Mouse (Mus musculus) midbrain, embryonic 11.5 days (tissue): ENCODE measurements at regions not wholly inside any gene's neighbourhood (a gene's known extent, or its start where the extent isn't known, plus 50 kb on each side); places are given as distances from the start of the nearest gene placed in this dataset.

Experiments used
- ATAC-seq: fragments of 200-750 bp; cut with Nextera tagmentation; 2 replicates; pipeline ENCODE4 v1.8.0; 2017; ENCODE audit warnings: moderate TSS enrichment, moderate library complexity; ENCODE audit not compliant: low FRiP score
- DNase-seq: peaks from one replicate; pipeline ENCODE4 v3.0.0; 2015; ENCODE audit warnings: low spot score; ENCODE audit errors: missing footprints
- H3K27ac ChIP-seq: fragments of 300-500 bp; sonication (generic); 2 replicates; pipeline ENCODE4 v1.5.1; 2014; ENCODE audit warnings: low read depth, low read length
- H3K27me3 ChIP-seq: fragments of 300-500 bp; sonication (generic); 2 replicates; pipeline ENCODE4 v1.6.1; 2014; ENCODE audit warnings: mild to moderate bottlenecking, low read length, moderate library complexity, mixed read lengths; ENCODE audit not compliant: control insufficient read depth, insufficient read depth
- H3K36me3 ChIP-seq: fragments of 300-500 bp; sonication (generic); 2 replicates; pipeline ENCODE4 v1.6.1; 2014; ENCODE audit warnings: mild to moderate bottlenecking, low read length, moderate library complexity, mixed read lengths; ENCODE audit not compliant: control insufficient read depth, insufficient read depth
- H3K4me1 ChIP-seq: fragments of 300-500 bp; sonication (generic); 2 replicates; pipeline ENCODE4 v1.6.1; 2014; ENCODE audit warnings: low read length; ENCODE audit not compliant: control insufficient read depth, insufficient read depth
- H3K4me2 ChIP-seq: fragments of 300-500 bp; sonication (generic); 2 replicates; pipeline ENCODE4 v1.6.1; 2014; ENCODE audit warnings: mild to moderate bottlenecking, moderate library complexity
- H3K4me3 ChIP-seq: fragments of 300-500 bp; sonication (generic); 2 replicates; pipeline ENCODE4 v1.5.1; 2014; ENCODE audit warnings: low read depth, low read length
- H3K9ac ChIP-seq: fragments of 300-500 bp; sonication (generic); 2 replicates; pipeline ENCODE4 v1.6.1; 2014; ENCODE audit warnings: low read length
- H3K9me3 ChIP-seq: fragments of 300-500 bp; sonication (generic); 2 replicates; pipeline ENCODE4 v1.6.1; 2016; ENCODE audit warnings: low read length; ENCODE audit not compliant: control insufficient read depth
- WGBS: fragments of 180-500 bp; shearing (Covaris S2); extraction: QIAGEN DNeasy Blood & Tissue Kit; methylation state at CpG from one replicate; pipeline ENCODE4 v1.1.7; 2014; 5-methylcytosine and 5-hydroxymethylcytosine counted together

GRCm38 (mm10) chr2:115070123-115070522, 415.4 kb upstream of the Dph6 start:
- ATAC-seq (no peak), DNase-seq (no peak)
- Histone ChIP-seq H3K9ac (no peak overlapping the region), H3K36me3 (no peaks in the 10 kb centered on the region), H3K27me3 (no peaks in the 10 kb centered on the region), H3K27ac (no peak overlapping the region), H3K4me1 (no peaks in the 10 kb centered on the region), H3K4me2 (no peak overlapping the region), H3K9me3 (no peaks in the 10 kb centered on the region), H3K4me3 (no peak overlapping the region)
- 67% methylated on average over 6 of the region's 6 CpGs for WGBS

GRCm38 (mm10) chr2:115070666-115071065, 415.9 kb upstream of the Dph6 start:
- Histone ChIP-seq H3K27me3 (no peaks in the 10 kb centered on the region), H3K36me3 (no peaks in the 10 kb centered on the region), H3K9me3 (no peaks in the 10 kb centered on the region), H3K4me3 (no peak overlapping the region), H3K9ac (no peak overlapping the region), H3K4me1 (no peaks in the 10 kb centered on the region), H3K27ac (no peak overlapping the region), H3K4me2 (no peak overlapping the region)
- DNase-seq (peak; percentile 41), ATAC-seq (no peak)
- 79% methylated on average over 3 of the region's 3 CpGs for WGBS

GRCm38 (mm10) chr2:115081563-115082291, 427.0 kb upstream of the Dph6 start:
- H3K27ac ChIP-seq, result no peak overlapping the region
- H3K4me1 ChIP-seq, result no peaks in the 10 kb centered on the region
- ATAC-seq, result no peak
- H3K36me3 ChIP-seq, result no peaks in the 10 kb centered on the region
- no peak overlapping the region for H3K4me3 ChIP-seq
- no peak overlapping the region for H3K9ac ChIP-seq
- H3K27me3 ChIP-seq, result no peaks in the 10 kb centered on the region
- no peaks in the 10 kb centered on the region for H3K9me3 ChIP-seq
- peak; percentile 47 for DNase-seq
- H3K4me2 ChIP-seq, result no peak overlapping the region
- 84% methylated on average over 11 of the region's 11 CpGs for WGBS

GRCm38 (mm10) chr2:115082292-115082809, 427.6 kb upstream of the Dph6 start:
- H3K27ac ChIP-seq, result no peak overlapping the region
- H3K4me3 ChIP-seq, result no peak overlapping the region
- ATAC-seq (no peak), DNase-seq (peak; percentile 41)
- H3K4me2 ChIP-seq, result no peak overlapping the region
- no peaks in the 10 kb centered on the region for H3K27me3 ChIP-seq
- H3K9me3 ChIP-seq, result no peaks in the 10 kb centered on the region
- WGBS, result 86% methylated on average over 6 of the region's 6 CpGs
- H3K9ac ChIP-seq, result no peak overlapping the region
- no peaks in the 10 kb centered on the region for H3K4me1 ChIP-seq
- no peaks in the 10 kb centered on the region for H3K36me3 ChIP-seq

GRCm38 (mm10) chr2:115088421-115089120, 433.8 kb upstream of the Dph6 start:
- H3K4me1 ChIP-seq, result no peaks in the 10 kb centered on the region
- ATAC-seq (no peak), DNase-seq (peak; percentile 73)
- 62% methylated on average over 4 of the region's 4 CpGs for WGBS
- H3K9ac ChIP-seq, result no peak overlapping the region
- H3K36me3 ChIP-seq, result no peaks in the 10 kb centered on the region
- H3K4me3 ChIP-seq, result no peak overlapping the region
- no peaks in the 10 kb centered on the region for H3K27me3 ChIP-seq
- no peak overlapping the region for H3K4me2 ChIP-seq
- no peaks in the 10 kb centered on the region for H3K9me3 ChIP-seq
- H3K27ac ChIP-seq, result no peak overlapping the region

GRCm38 (mm10) chr2:115090430-115091175, 435.8 kb upstream of the Dph6 start:
- Histone ChIP-seq H3K36me3 (no peaks in the 10 kb centered on the region), H3K4me3 (no peak overlapping the region), H3K4me2 (no peak overlapping the region), H3K27me3 (no peaks in the 10 kb centered on the region), H3K9ac (no peak overlapping the region), H3K4me1 (no peaks in the 10 kb centered on the region), H3K27ac (no peak overlapping the region), H3K9me3 (no peaks in the 10 kb centered on the region)
- WGBS, result 75% methylated on average over 12 of the region's 12 CpGs
- DNase-seq (peak; percentile 79), ATAC-seq (no peak)

GRCm38 (mm10) chr2:115095351-115095750, 440.6 kb upstream of the Dph6 start:
- peak; percentile 4 for DNase-seq
- Histone ChIP-seq H3K36me3 (no peaks in the 10 kb centered on the region), H3K4me3 (no peak overlapping the region), H3K27me3 (no peaks in the 10 kb centered on the region), H3K4me2 (no peak overlapping the region), H3K27ac (no peak overlapping the region), H3K4me1 (no peaks in the 10 kb centered on the region), H3K9me3 (no peaks in the 10 kb centered on the region), H3K9ac (no peak overlapping the region)
- ATAC-seq, result no peak
- 91% methylated on average over 12 of the region's 12 CpGs for WGBS

- 88% methylated on average over 3 of the region's 3 CpGs for WGBS
- no peak overlapping the region for H3K4me2 ChIP-seq
- no peaks in the 10 kb centered on the region for H3K36me3 ChIP-seq
- no peak for ATAC-seq
- no peak overlapping the region for H3K9ac ChIP-seq
- DNase-seq, result no peak
- H3K9me3 ChIP-seq, result no peaks in the 10 kb centered on the region
- no peak overlapping the region for H3K4me3 ChIP-seq
- H3K27ac ChIP-seq, result no peak overlapping the region
- H3K27me3 ChIP-seq, result no peaks in the 10 kb centered on the region
- no peaks in the 10 kb centered on the region for H3K4me1 ChIP-seq
These were observed 446.7 kb upstream of the Dph6 start for GRCm38 (mm10) chr2:115101501-115101900.
